Mouse (Mus musculus) right cerebral cortex, adult 2 months (tissue): ENCODE measurements around the gene Fstl5.

Experiments
- DNase-seq, 2 experiments: peaks; one replicate each; pipeline ENCODE4 v3.0.0; 2021 to 2022; ENCODE audit warnings: low spot score in 2 of 2

Fstl5 gene

GRCm38 (mm10) chr3:76508811-76509210 lies 434.7 kb downstream of the Fstl5 start:
- DNase-seq: no peak

- DNase-seq: no peak
Measured at GRCm38 (mm10) chr3:76567346-76567745, 493.3 kb downstream of the Fstl5 start.

- no peak for DNase-seq
Measured at GRCm38 (mm10) chr3:76572478-76572877, 498.4 kb downstream of the Fstl5 start.

- no peak for DNase-seq
Measured at GRCm38 (mm10) chr3:76572920-76573541, 499.0 kb downstream of the Fstl5 start.

- DNase-seq: peak in 1 of 2 experiments; percentile 7
Measured at GRCm38 (mm10) chr3:76593148-76593547, 519.1 kb downstream of the Fstl5 start.

GRCm38 (mm10) chr3:76620044-76620443 lies 546.0 kb downstream of the Fstl5 start:
- no peak for DNase-seq

GRCm38 (mm10) chr3:76654243-76654642 lies 580.2 kb downstream of the Fstl5 start:
- DNase-seq: no peak

- no peak for DNase-seq
Measured at GRCm38 (mm10) chr3:76670859-76671258, 596.8 kb downstream of the Fstl5 start.

- peak; percentile 10 to 20 for DNase-seq
Measured at GRCm38 (mm10) chr3:76676006-76676405, 601.9 kb downstream of the Fstl5 start.

GRCm38 (mm10) chr3:76679853-76680545 lies 605.9 kb downstream of the Fstl5 start:
- peak; percentile 6 to 8 for DNase-seq

- no peak for DNase-seq
Measured at GRCm38 (mm10) chr3:76680546-76680883, 606.4 kb downstream of the Fstl5 start.

GRCm38 (mm10) chr3:76697134-76697629 lies 623.1 kb downstream of the Fstl5 start:
- no peak for DNase-seq

- no peak for DNase-seq
Measured at GRCm38 (mm10) chr3:76739221-76739620, 665.2 kb downstream of the Fstl5 start.
